Mouse (Mus musculus) gonadal fat pad, adult 2 months (tissue): ENCODE measurements around the gene Tlcd1. TPM values are rescaled to one million over a fixed set of nuclear protein-coding genes. Genes with fewer than 3 reads are reported as not detected.
A peak's percentile ranks its signal among the peaks of the same experiment; 100 is the strongest.
"Not testable (repeated sequence)": the region's sequence is repeated elsewhere in the genome, so short reads cannot be mapped to it uniquely, and the experiment has no call there.

Experiments
- DNase-seq: peaks from one replicate; pipeline ENCODE4 v3.0.0-alpha.2; 2012; ENCODE audit warnings: low read depth
- polyA plus RNA-seq: library from polyadenylated mRNA; depleted of rRNA; stranded (reverse); fragments of >200 nt; gene quantifications from 2 replicates; pipeline ENCODE4 v1.2.3, GENCODE M21; 2012; rRNA removed

The Tlcd1 gene
- 128 and 143 TPM in 2 replicates for polyA plus RNA-seq

- no peak for DNase-seq
Measured at GRCm38 (mm10) chr11:78176402-78176862, at the start of gene Tlcd1, which contains the start of gene Nek8. TSS of gene Tlcd1 (plus strand) at chr11:78176711. TSS of gene Nek8 (minus strand) at chr11:78176675.

GRCm38 (mm10) chr11:78126739-78127138 is 49.8 kb upstream of the Tlcd1 start:
- peak; percentile 73 for DNase-seq

GRCm38 (mm10) chr11:78129458-78129857 is 47.1 kb upstream of the Tlcd1 start:
- DNase-seq, result no peak

- DNase-seq, result no peak
Measured at GRCm38 (mm10) chr11:78133915-78134314, 42.6 kb upstream of the Tlcd1 start.

- DNase-seq, result no peak
Measured at GRCm38 (mm10) chr11:78134344-78134743, 42.2 kb upstream of the Tlcd1 start.

- not testable (repeated sequence) for DNase-seq
Measured at GRCm38 (mm10) chr11:78135314-78135713, 41.2 kb upstream of the Tlcd1 start.

GRCm38 (mm10) chr11:78136132-78136531 is 40.4 kb upstream of the Tlcd1 start:
- DNase-seq, result no peak

- no peak for DNase-seq
Measured at GRCm38 (mm10) chr11:78137584-78137983, 38.9 kb upstream of the Tlcd1 start.

GRCm38 (mm10) chr11:78138023-78138422 is 38.5 kb upstream of the Tlcd1 start:
- no peak for DNase-seq

- no peak for DNase-seq
Measured at GRCm38 (mm10) chr11:78140665-78141064, 35.8 kb upstream of the Tlcd1 start.

GRCm38 (mm10) chr11:78143520-78143919 is 33.0 kb upstream of the Tlcd1 start:
- no peak for DNase-seq

- DNase-seq, result no peak
Measured at GRCm38 (mm10) chr11:78146168-78146567, 30.3 kb upstream of the Tlcd1 start.

GRCm38 (mm10) chr11:78146707-78147543 is 29.6 kb upstream of the Tlcd1 start:
- no peak for DNase-seq

- DNase-seq, result no peak
Measured at GRCm38 (mm10) chr11:78151161-78151560, 25.4 kb upstream of the Tlcd1 start.

GRCm38 (mm10) chr11:78152299-78153231 is 23.9 kb upstream of the Tlcd1 start:
- no peak for DNase-seq

- no peak for DNase-seq
Measured at GRCm38 (mm10) chr11:78153778-78154177, 22.7 kb upstream of the Tlcd1 start.

- no peak for DNase-seq
Measured at GRCm38 (mm10) chr11:78155674-78156073, 20.8 kb upstream of the Tlcd1 start.

GRCm38 (mm10) chr11:78156156-78156699 is 20.3 kb upstream of the Tlcd1 start:
- DNase-seq, result no peak

GRCm38 (mm10) chr11:78159096-78159495 is 17.4 kb upstream of the Tlcd1 start:
- DNase-seq, result no peak

GRCm38 (mm10) chr11:78159557-78159956 is 17.0 kb upstream of the Tlcd1 start:
- DNase-seq, result no peak

- DNase-seq, result no peak
Measured at GRCm38 (mm10) chr11:78160171-78160570, 16.3 kb upstream of the Tlcd1 start.

GRCm38 (mm10) chr11:78160675-78161074 is 15.8 kb upstream of the Tlcd1 start:
- no peak for DNase-seq
